Mouse (Mus musculus): Measurements from ENCODE around the gene Clic6.

GRCm38 (mm10) chr16:92565291-92565690, 79.8 kb downstream of the Clic6 start:
- TF ChIP-seq CTCF (conservative IDR thresholded peaks at IDR 0.05; ENCODE audit: low read length) (no peak), POU5F1 (IDR thresholded peaks at IDR 0.05; ENCODE audit: borderline replicate concordance, low read length) (no peak), NANOG (IDR thresholded peaks at IDR 0.05; ENCODE audit: borderline replicate concordance, low read length) (no peak)
